Mouse (Mus musculus) cerebellum, adult (tissue): ENCODE data around the gene Slco2a1.
A peak's percentile ranks its signal among the peaks of the same experiment; 100 is the strongest.

Source experiments
- ATAC-seq: cut with Nextera tagmentation; 2 replicates; pipeline ENCODE4 v1.9.2; 2017; ENCODE audit warnings: mild to moderate bottlenecking, moderate library complexity, mixed read lengths; ENCODE audit not compliant: insufficient number of reproducible peaks, low FRiP score, low TSS enrichment

Gene Slco2a1

GRCm38 (mm10) chr9:103031211-103031610, 42.7 kb downstream of the Slco2a1 start:
- ATAC-seq, result no peak

GRCm38 (mm10) chr9:103032193-103032592, 43.7 kb downstream of the Slco2a1 start:
- no peak for ATAC-seq

GRCm38 (mm10) chr9:103033381-103033780, 44.9 kb downstream of the Slco2a1 start:
- no peak for ATAC-seq

- no peak for ATAC-seq
These were observed 48.5 kb downstream of the Slco2a1 start for GRCm38 (mm10) chr9:103036971-103037391.

GRCm38 (mm10) chr9:103038266-103038665, 49.8 kb downstream of the Slco2a1 start:
- no peak for ATAC-seq

GRCm38 (mm10) chr9:103038705-103039104, 50.2 kb downstream of the Slco2a1 start:
- ATAC-seq, result no peak

- no peak for ATAC-seq
These were observed 52.1 kb downstream of the Slco2a1 start for GRCm38 (mm10) chr9:103040581-103040980.

GRCm38 (mm10) chr9:103045406-103045805, 56.9 kb downstream of the Slco2a1 start:
- no peak for ATAC-seq

GRCm38 (mm10) chr9:103049049-103049511, 60.6 kb downstream of the Slco2a1 start:
- ATAC-seq, result no peak

GRCm38 (mm10) chr9:103053829-103054228, 65.3 kb downstream of the Slco2a1 start:
- ATAC-seq, result no peak

- no peak for ATAC-seq
These were observed 66.5 kb downstream of the Slco2a1 start for GRCm38 (mm10) chr9:103055061-103055460.

GRCm38 (mm10) chr9:103056164-103056563, 67.7 kb downstream of the Slco2a1 start:
- no peak for ATAC-seq

GRCm38 (mm10) chr9:103060551-103060950, 72.0 kb downstream of the Slco2a1 start:
- ATAC-seq, result no peak

GRCm38 (mm10) chr9:103061471-103062053, 73.0 kb downstream of the Slco2a1 start:
- ATAC-seq, result no peak

GRCm38 (mm10) chr9:103063591-103063990, 75.1 kb downstream of the Slco2a1 start:
- ATAC-seq, result no peak

- ATAC-seq, result no peak
These were observed 78.3 kb downstream of the Slco2a1 start for GRCm38 (mm10) chr9:103066845-103067244.

GRCm38 (mm10) chr9:103067651-103068050, 79.1 kb downstream of the Slco2a1 start:
- peak; percentile 66 for ATAC-seq

GRCm38 (mm10) chr9:103068769-103069168, 80.3 kb downstream of the Slco2a1 start:
- peak; percentile 51; the same call in 1 of the 2 replicates for ATAC-seq

GRCm38 (mm10) chr9:103071541-103072203, 83.2 kb downstream of the Slco2a1 start:
- ATAC-seq, result no peak

GRCm38 (mm10) chr9:103072204-103072599, 83.7 kb downstream of the Slco2a1 start:
- ATAC-seq, result no peak

GRCm38 (mm10) chr9:103072926-103073515, 84.5 kb downstream of the Slco2a1 start:
- no peak for ATAC-seq
